Mouse (Mus musculus): Measurements from ENCODE around the gene Ubqln4. TPM values are rescaled to one million over a fixed set of nuclear protein-coding genes. Genes with fewer than 3 reads are reported as not detected.
"Not testable (repeated sequence)": the region's sequence is repeated elsewhere in the genome, so short reads cannot be mapped to it uniquely, and the experiment has no call there.

The Ubqln4 gene
- total RNA-seq, 2 experiments from 2014 or later = 109 to 111 TPM

- no peak for DNase-seq
Measured at GRCm38 (mm10) chr3:88568615-88569014, 15.1 kb downstream of the Ubqln4 start.

GRCm38 (mm10) chr3:88569093-88569492, 15.5 kb downstream of the Ubqln4 start:
- DNase-seq = no peak

- DNase-seq = no peak
Measured at GRCm38 (mm10) chr3:88569694-88570093, 16.1 kb downstream of the Ubqln4 start.

GRCm38 (mm10) chr3:88570341-88570740, 16.8 kb downstream of the Ubqln4 start:
- no peak for DNase-seq

GRCm38 (mm10) chr3:88571856-88572255, 18.3 kb downstream of the Ubqln4 start:
- DNase-seq = no peak

- no peak for DNase-seq
Measured at GRCm38 (mm10) chr3:88572835-88573234, 19.3 kb downstream of the Ubqln4 start.

- DNase-seq = no peak
Measured at GRCm38 (mm10) chr3:88573810-88574209, 20.3 kb downstream of the Ubqln4 start.

GRCm38 (mm10) chr3:88575540-88575939, 22.0 kb downstream of the Ubqln4 start, which contains the start of gene Ssr2:
Gene Ssr2, plus strand, starts transcription at chr3:88575876.
- no peak for DNase-seq

- not testable (repeated sequence) for DNase-seq
Measured at GRCm38 (mm10) chr3:88577846-88578245, 24.3 kb downstream of the Ubqln4 start.

- DNase-seq = no peak
Measured at GRCm38 (mm10) chr3:88578498-88579424, 25.2 kb downstream of the Ubqln4 start.

GRCm38 (mm10) chr3:88579454-88580117, 26.0 kb downstream of the Ubqln4 start:
- DNase-seq = peak; percentile 73 to 84

GRCm38 (mm10) chr3:88585769-88586168, 32.2 kb downstream of the Ubqln4 start:
- DNase-seq = no peak

- DNase-seq = no peak
Measured at GRCm38 (mm10) chr3:88586640-88587039, 33.1 kb downstream of the Ubqln4 start.

GRCm38 (mm10) chr3:88590246-88590645, 36.7 kb downstream of the Ubqln4 start:
- DNase-seq = no peak

GRCm38 (mm10) chr3:88591044-88591443, 37.5 kb downstream of the Ubqln4 start:
- DNase-seq = no peak

GRCm38 (mm10) chr3:88591950-88592731, 38.6 kb downstream of the Ubqln4 start:
- DNase-seq = no peak

- DNase-seq = no peak
Measured at GRCm38 (mm10) chr3:88592942-88593576, 39.5 kb downstream of the Ubqln4 start.

- DNase-seq = no peak
Measured at GRCm38 (mm10) chr3:88593893-88594580, 40.5 kb downstream of the Ubqln4 start.

GRCm38 (mm10) chr3:88596547-88596946, 43.0 kb downstream of the Ubqln4 start:
- DNase-seq = not testable (repeated sequence)

GRCm38 (mm10) chr3:88602466-88602865, 48.9 kb downstream of the Ubqln4 start:
- no peak for DNase-seq

- peak in 1 of 2 experiments; percentile 45 for DNase-seq
Measured at GRCm38 (mm10) chr3:88603714-88604161, 50.2 kb downstream of the Ubqln4 start.

All from layer of hippocampus, postnatal 36 days (tissue).